Mouse (Mus musculus): ENCODE measurements around the gene Qtrt1. TPM values are rescaled to one million over a fixed set of nuclear protein-coding genes. Genes with fewer than 3 reads are reported as not detected.
A peak's percentile ranks its signal among the peaks of the same experiment; 100 is the strongest.

The Qtrt1 gene
- polyA plus RNA-seq (2012; rRNA removed), result 37.5 and 39.5 TPM in 2 replicates

DNA sequence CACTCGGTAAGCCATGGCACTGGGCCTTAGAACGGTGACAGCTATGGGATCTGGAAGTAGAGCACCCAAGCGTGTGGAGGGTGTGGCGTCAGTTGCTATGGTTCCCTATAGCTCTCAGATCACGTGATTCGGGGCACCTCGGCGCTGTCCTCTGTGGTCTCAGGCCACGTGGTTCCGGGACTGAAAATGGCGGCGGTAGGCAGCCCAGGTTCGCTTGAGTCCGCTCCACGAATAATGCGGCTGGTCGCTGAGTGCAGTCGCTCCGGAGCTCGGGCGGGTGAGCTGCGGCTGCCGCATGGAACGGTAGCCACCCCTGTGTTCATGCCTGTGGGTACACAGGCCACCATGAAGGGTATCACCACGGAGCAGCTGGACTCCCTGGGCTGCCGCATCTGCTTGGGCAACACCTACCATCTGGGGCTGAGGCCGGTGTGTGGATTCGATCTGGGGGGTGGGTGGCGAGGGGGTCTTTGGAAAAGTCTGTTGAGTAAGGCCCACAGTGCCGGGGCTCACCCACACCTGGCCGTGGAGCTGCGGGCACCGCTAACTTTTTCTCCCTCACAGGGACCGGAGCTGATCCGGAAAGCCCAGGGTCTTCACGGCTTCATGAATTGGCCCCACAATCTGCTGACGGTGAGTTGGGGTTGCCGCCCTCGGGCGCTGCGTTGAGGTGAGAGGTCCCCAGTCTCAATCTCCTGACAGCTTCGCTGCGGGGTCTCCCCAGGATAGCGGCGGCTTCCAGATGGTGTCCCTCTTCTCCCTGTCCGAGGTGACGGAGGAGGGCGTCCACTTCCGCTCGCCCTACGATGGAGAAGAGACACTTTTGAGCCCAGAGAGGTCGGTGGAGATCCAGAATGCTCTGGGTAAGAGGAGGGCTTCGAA is at the start of gene Qtrt1:
Gene Qtrt1 (plus strand): TSS at position 169 of the 882 bp plus-strand sequence.
- DNase-seq, result peak; percentile 83 to 89
- peak; percentile 47; the same call in 1 of the 2 replicates for TF ChIP-seq POLR2A (IDR thresholded peaks at IDR 0.05; ENCODE audit: borderline replicate concordance, insufficient read depth, low read length)
- TF ChIP-seq CTCF (IDR thresholded peaks at IDR 0.05; ENCODE audit: borderline replicate concordance, insufficient read depth, low read depth, low read length), result no peak; the same call in 1 of the 2 replicates
- Histone ChIP-seq H3K4me3 (replicated peaks; ENCODE audit: insufficient read depth, low read depth, low read length) (peak within 1 kb of the TSS; percentile 67), H3K4me1 (ENCODE audit: control insufficient read depth, insufficient read depth, low read length) (no peaks in the 10 kb centered on the region), H3K27ac (ENCODE audit: insufficient read depth, low read length) (no peak within 1 kb of the TSS; the same call in 1 of the 2 replicates), H3K27me3 (ENCODE audit: control insufficient read depth, insufficient read depth, low read length) (no peaks in the 10 kb centered on the region)
- 1% methylated on average over 53 of the region's 53 CpGs for WGBS

DNA sequence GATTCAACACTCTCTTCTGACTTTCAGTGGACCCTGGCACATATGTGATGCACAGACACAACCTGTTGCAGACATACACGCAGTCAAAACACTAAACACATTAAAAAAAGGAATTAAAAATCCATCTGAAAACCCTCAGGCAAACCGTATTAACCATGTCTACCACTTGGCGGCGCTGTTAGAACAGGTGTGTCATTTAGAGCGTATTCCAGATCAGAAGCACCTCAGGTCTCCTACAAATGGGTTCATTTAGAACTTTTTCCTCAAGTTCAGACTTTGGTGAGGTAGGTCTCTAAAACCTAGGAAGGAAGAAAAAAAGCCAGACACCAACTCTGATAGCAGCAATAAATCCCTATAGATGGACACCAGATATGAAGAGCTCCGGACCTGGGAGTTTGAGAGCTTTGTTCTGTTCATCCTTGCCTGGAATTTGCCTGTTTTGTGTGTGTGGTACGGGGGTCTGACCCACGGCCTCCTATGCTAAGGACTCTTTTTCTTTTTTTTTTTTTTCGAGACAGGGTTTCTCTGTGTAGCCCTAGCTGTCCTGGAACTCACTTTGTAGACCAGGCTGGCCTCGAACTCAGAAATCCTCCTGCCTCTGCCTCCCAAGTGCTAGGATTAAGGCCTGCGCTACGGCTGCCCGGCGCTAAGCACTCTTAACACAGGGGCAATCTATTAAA is 45.0 kb upstream of the Qtrt1 start:
- WGBS, result 30% methylated on average over 14 of the region's 14 CpGs
- H3K27ac ChIP-seq (ENCODE audit: insufficient read depth, low read length), result 0 out of 2 replicates have a peak overlapping the region, but pooled peaks have one; percentile 20
- DNase-seq, result peak; percentile 71 to 75

DNA sequence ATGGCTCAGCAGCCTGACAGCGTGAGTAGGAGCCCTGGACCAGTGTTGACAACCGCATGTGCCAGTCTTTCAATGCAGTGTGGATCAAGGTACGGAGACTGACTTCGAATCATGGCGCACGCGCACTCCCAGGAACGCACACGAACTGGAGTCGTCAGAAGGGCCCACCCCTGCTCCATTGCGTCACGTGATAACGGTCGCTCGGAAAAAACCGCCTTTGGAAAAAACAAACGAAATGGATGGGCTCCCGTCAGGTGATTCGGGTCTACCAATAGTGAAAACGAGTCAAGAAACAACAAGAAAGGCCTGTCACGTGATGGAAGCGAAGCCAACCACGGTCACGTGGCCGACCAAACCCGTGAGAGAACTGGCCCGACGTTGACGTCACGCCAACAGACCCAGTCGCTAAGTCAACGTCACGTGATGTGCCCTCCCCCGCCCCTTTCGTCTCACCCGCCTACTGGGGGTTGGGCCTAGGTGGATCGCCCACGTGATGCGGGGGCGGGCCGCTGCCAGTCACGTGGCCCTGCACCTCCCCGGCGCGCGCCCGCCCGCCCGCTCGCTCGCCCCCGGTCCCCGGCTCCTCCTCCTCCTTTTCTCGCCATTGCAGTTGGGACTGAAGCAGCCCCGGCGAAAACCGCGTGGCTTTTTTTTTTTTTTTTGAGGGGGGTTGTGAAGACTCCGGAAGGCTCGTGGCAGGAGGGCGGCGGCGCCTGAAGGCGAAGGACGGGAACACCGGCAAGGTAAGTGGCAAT is 44.1 kb upstream of the Qtrt1 start, which contains the start of gene Ilf3:
Gene Ilf3 (plus strand): TSS at position 515 of the 755 bp plus-strand sequence.
- peak; percentile 83; the same call in 1 of the 2 replicates for TF ChIP-seq POLR2A (IDR thresholded peaks at IDR 0.05; ENCODE audit: borderline replicate concordance, insufficient read depth, low read length)
- no peak for TF ChIP-seq CTCF (IDR thresholded peaks at IDR 0.05; ENCODE audit: borderline replicate concordance, insufficient read depth, low read depth, low read length)
- under 1% methylated on average over 63 of the region's 66 CpGs for WGBS
- DNase-seq, result peak; percentile 100

More for the DNA sequence above, 45.0 kb upstream of the Qtrt1 start:
- no peak for TF ChIP-seq POLR2A (IDR thresholded peaks at IDR 0.05; ENCODE audit: borderline replicate concordance, insufficient read depth, low read length)
- TF ChIP-seq CTCF (IDR thresholded peaks at IDR 0.05; ENCODE audit: borderline replicate concordance, insufficient read depth, low read depth, low read length), result peak; percentile 46; the same call in 1 of the 2 replicates
- H3K4me1 ChIP-seq (ENCODE audit: control insufficient read depth, insufficient read depth, low read length), result no peaks in the 10 kb centered on the region
- no peaks in the 10 kb centered on the region for H3K27me3 ChIP-seq (ENCODE audit: control insufficient read depth, insufficient read depth, low read length)
- peak overlapping the region; percentile 57 for H3K4me3 ChIP-seq (replicated peaks; ENCODE audit: insufficient read depth, low read depth, low read length)

DNA sequence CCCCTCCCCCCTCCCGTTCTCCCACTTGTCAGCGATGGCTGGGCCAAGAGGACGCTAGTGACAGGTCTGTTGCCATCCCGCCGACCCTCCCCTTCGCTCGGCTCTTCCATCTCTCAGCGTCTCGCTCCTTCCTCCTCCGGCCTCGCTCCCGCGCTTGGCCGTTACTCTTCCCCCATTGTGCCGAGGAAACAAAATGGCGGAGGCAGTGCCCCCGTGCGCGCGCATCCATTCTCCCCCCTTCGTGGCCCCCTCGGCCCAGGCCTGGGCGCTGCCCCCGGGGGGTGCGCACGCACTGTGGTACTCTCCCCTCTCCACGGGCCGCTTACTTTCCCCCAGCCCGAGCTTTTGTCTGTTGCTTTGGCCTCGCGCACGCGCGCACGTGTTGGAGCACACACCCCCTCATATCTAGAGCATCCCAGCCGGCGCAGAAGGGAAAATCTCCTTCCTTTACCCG is 43.5 kb upstream of the Qtrt1 start:
- peak; percentile 65 to 72 for DNase-seq
- WGBS, result under 1% methylated on average over 38 of the region's 38 CpGs

More for the DNA sequence above, 44.1 kb upstream of the Qtrt1 start, which contains the start of gene Ilf3:
- peak within 1 kb of the TSS; percentile 20; the same call in 1 of the 2 replicates for H3K27ac ChIP-seq (ENCODE audit: insufficient read depth, low read length)
- no peaks in the 10 kb centered on the region for H3K4me1 ChIP-seq (ENCODE audit: control insufficient read depth, insufficient read depth, low read length)
- H3K4me3 ChIP-seq (replicated peaks; ENCODE audit: insufficient read depth, low read depth, low read length), result peak within 1 kb of the TSS; percentile 90
- no peaks in the 10 kb centered on the region for H3K27me3 ChIP-seq (ENCODE audit: control insufficient read depth, insufficient read depth, low read length)

DNA sequence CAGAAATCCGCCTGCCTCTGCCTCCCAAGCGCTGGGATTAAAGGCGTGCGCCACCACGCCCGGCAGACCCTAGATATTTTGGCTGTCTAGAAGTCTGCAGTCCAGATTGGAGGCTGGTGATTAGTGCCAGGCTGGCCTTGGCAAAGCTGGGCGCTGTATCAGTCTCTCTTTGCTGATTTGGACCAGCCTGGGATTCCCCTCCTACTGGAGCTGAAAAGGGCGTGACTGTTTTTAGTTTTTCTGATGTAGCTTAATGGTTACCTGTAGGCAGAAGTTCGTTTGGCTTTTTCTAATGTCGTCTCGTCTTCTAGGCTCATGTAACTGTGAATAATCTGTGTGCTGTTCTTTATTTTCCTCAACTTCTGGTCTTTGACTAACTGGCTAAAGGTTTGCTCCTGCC is 42.6 kb upstream of the Qtrt1 start:
- 11% methylated on average over 11 of the region's 11 CpGs for WGBS
- TF ChIP-seq POLR2A (IDR thresholded peaks at IDR 0.05; ENCODE audit: borderline replicate concordance, insufficient read depth, low read length) (no peak), CTCF (IDR thresholded peaks at IDR 0.05; ENCODE audit: borderline replicate concordance, insufficient read depth, low read depth, low read length) (no peak)
- DNase-seq, result peak in 1 of 2 experiments; percentile 23
- H3K4me3 ChIP-seq (replicated peaks; ENCODE audit: insufficient read depth, low read depth, low read length), result peak overlapping the region; percentile 28
- H3K27ac ChIP-seq (ENCODE audit: insufficient read depth, low read length), result no peak overlapping the region
- no peaks in the 10 kb centered on the region for H3K27me3 ChIP-seq (ENCODE audit: control insufficient read depth, insufficient read depth, low read length)
- H3K4me1 ChIP-seq (ENCODE audit: control insufficient read depth, insufficient read depth, low read length), result no peaks in the 10 kb centered on the region

More for the DNA sequence above, 43.5 kb upstream of the Qtrt1 start:
- TF ChIP-seq POLR2A (IDR thresholded peaks at IDR 0.05; ENCODE audit: borderline replicate concordance, insufficient read depth, low read length) (peak; percentile 16; the same call in 1 of the 2 replicates), CTCF (IDR thresholded peaks at IDR 0.05; ENCODE audit: borderline replicate concordance, insufficient read depth, low read depth, low read length) (no peak)
- Histone ChIP-seq H3K27ac (ENCODE audit: insufficient read depth, low read length) (no peak overlapping the region), H3K4me1 (ENCODE audit: control insufficient read depth, insufficient read depth, low read length) (no peaks in the 10 kb centered on the region), H3K27me3 (ENCODE audit: control insufficient read depth, insufficient read depth, low read length) (no peaks in the 10 kb centered on the region), H3K4me3 (replicated peaks; ENCODE audit: insufficient read depth, low read depth, low read length) (peak overlapping the region; percentile 90)

DNA sequence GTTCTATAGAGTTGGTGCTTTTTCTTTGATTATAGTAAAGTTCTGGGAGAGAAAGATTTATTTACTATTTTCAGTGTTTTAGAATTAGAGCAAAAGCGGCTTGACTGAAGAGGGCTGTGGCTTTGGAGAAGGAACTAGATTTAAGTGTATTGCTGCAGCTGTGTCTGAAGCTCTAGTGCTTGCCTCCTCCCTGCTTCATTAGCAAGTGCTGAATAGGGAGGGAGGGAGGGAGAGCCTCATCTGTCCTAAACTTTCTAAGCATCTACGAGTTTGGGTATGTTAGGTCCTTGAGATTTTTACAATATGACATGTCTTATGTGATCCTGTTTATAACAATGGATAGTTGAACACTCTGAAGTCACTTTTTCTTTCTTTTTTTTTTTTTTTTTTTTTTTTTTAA is 40.8 kb upstream of the Qtrt1 start:
- 80% methylated on average over 2 of the region's 2 CpGs for WGBS
- H3K4me3 ChIP-seq (replicated peaks; ENCODE audit: insufficient read depth, low read depth, low read length), result no peak overlapping the region
- no peak for TF ChIP-seq POLR2A (IDR thresholded peaks at IDR 0.05; ENCODE audit: borderline replicate concordance, insufficient read depth, low read length)
- no peak for TF ChIP-seq CTCF (IDR thresholded peaks at IDR 0.05; ENCODE audit: borderline replicate concordance, insufficient read depth, low read depth, low read length)
- H3K27ac ChIP-seq (ENCODE audit: insufficient read depth, low read length), result no peak overlapping the region
- no peak for DNase-seq
- no peaks in the 10 kb centered on the region for H3K27me3 ChIP-seq (ENCODE audit: control insufficient read depth, insufficient read depth, low read length)
- no peaks in the 10 kb centered on the region; the same call in 1 of the 2 replicates for H3K4me1 ChIP-seq (ENCODE audit: control insufficient read depth, insufficient read depth, low read length)

DNA sequence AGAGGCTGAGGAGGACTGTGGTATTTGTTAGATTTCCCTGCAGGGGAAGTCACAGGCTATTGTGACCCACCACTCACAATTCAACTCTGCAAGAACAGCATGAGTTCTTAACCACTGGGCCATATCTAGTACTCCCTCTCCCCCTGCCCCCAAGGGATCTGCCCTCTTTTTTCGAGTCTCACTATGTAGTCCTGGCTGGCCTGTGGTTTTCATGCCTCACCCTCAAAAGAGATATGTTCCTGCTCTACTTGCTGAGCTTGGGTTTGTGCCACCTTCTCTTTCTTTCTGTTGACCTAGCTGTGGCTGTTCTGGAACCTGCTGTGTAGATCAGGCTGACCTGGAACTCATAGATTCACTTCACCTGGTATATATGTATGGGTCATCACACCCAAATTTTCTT is 39.1 kb upstream of the Qtrt1 start:
- WGBS, result 32% methylated on average over 1 of the region's 1 CpGs
- Histone ChIP-seq H3K4me3 (replicated peaks; ENCODE audit: insufficient read depth, low read depth, low read length) (no peak overlapping the region), H3K4me1 (ENCODE audit: control insufficient read depth, insufficient read depth, low read length) (no peaks in the 10 kb centered on the region; the same call in 1 of the 2 replicates), H3K27me3 (ENCODE audit: control insufficient read depth, insufficient read depth, low read length) (no peaks in the 10 kb centered on the region), H3K27ac (ENCODE audit: insufficient read depth, low read length) (no peak overlapping the region)
- TF ChIP-seq CTCF (IDR thresholded peaks at IDR 0.05; ENCODE audit: borderline replicate concordance, insufficient read depth, low read depth, low read length), result no peak
- no peak for TF ChIP-seq POLR2A (IDR thresholded peaks at IDR 0.05; ENCODE audit: borderline replicate concordance, insufficient read depth, low read length)
- DNase-seq, result no peak
